Mouse (Mus musculus) kidney, postnatal 25 days (tissue): ENCODE data around the gene Auts2.

Source experiments
- DNase-seq, 2 experiments: peaks; one replicate each; pipeline ENCODE4 v3.0.0; 2021; ENCODE audit warnings: mixed read lengths in 2 of 2

The Auts2 gene

DNA sequence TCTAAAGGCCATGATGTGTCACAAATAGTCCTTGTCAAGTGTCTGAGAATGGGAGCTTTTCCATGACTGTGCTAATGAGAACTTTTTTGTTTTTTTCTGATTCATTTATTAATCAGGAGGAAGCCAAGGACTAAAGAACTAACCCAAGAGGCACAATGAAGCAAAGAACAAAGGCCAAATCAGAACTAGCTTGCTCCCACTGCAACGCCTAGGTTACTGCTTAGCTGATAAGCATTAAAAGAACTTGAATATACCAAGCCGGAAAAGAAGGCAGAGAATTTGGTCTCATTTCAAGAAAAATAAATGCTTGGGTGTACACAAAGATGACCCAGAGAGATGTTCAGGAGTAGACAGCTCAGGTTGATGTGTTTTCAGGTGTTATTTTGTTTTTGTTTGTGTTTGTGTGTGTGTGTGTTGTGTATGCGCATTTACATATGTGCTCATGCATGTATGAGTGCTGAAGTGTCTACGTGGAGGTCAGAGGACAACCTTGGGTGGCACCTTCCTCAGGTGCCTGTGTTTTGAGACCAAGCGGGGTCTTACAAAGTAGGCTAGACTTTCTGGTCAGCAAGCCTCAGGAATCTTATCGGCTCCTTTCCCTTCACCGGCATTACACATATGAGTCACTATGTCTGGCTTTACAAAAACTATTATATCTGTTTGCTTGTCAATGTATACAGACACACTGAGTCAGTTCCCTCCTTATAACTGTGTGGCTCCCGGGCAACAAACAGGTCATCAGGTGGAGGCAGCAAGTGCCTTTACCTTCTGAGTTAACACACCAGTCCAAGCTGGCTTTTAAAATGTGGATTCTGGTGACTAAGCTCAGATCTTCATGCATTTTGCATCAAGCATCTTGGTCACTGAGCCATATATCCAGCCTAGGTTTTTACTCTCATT, 716.5 kb downstream of the Auts2 start:
- DNase-seq = no peak

DNA sequence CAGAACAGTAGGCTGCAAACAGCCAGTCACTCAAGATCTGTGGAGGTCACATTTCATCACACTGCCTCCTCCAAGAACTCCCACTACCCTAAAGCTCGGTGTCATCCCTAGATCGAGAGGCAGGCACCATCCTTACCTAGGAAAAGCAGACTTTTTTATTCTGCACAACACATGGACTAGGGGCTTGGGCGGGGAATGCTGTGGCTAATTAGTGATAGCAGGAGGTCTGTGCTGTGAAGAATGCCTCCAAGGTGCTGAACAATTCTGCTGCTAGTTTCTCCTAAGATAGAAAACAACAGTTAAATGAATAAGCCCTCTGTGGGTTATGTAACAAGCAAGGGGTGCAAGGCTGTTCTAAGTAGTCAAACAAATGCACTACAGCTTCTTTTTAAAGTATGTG, 717.7 kb downstream of the Auts2 start:
- no peak for DNase-seq

GRCm38 (mm10) chr5:131824197-131824991, 718.8 kb downstream of the Auts2 start:
- DNase-seq = no peak

DNA sequence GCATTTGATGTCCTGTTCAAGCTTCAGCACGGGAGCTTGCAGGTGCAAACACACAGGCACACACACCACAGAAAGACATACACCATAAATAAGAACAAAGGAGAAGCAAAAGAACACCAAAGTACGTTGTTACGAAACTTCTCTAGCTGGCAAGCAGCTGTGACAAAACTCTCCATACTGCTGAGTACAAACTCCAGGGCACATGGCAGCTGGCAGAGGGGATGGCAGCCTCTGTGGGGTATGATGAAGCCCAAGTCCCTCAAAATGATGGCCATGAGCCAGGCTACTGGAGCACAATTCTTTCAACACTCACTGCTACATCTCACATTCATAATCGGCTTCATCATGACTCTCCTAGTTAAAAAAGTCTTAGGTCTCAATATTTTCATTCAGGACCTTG, 721.7 kb downstream of the Auts2 start:
- DNase-seq = peak in 1 of 2 experiments; percentile 38

- no peak for DNase-seq
These were observed 723.9 kb downstream of the Auts2 start for GRCm38 (mm10) chr5:131819251-131819691.

DNA sequence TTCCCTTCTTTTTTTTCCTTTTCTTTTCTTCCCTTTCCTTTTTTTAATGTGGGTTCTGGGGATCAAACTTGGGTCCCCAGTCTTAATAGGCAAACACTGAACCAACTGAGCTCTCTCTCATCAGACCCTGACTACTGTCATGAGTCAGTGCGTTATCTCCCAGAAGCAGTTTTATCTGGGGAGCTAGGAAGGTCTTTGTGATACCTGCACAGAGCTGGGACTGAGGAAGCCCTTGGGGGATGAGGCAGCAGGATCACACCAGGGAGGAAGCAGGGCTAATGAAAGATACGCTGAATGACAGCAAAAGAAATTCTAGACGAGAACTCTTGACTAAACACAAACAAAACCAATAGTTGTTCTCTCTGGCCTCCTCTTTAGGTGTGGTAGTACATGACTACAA, 727.6 kb downstream of the Auts2 start:
- no peak for DNase-seq

DNA sequence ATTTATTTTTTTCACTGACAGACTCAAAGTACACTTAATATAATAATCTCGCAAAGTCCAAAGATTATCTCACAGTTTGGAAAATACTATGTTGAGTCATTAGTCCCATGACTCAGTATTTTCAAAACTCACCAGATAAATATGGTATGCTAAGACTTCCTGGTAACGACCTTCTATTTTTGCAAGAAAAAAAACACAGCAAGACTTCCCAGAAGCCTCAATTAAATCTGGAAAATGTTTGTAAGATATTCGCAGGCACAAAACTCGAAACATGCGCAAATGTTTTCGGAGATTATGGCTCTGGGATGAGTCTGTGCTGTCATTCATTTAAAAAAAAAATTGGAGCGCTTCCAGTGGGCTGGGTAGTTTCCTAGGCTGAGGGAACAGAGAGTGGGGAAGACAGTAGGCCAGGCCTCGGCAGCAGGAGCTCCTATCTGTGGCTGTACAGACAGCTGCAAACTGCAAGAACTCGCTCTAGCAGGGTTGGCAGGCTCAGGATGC, 728.6 kb downstream of the Auts2 start:
- no peak for DNase-seq

GRCm38 (mm10) chr5:131813952-131814502, 729.1 kb downstream of the Auts2 start:
- DNase-seq = no peak

DNA sequence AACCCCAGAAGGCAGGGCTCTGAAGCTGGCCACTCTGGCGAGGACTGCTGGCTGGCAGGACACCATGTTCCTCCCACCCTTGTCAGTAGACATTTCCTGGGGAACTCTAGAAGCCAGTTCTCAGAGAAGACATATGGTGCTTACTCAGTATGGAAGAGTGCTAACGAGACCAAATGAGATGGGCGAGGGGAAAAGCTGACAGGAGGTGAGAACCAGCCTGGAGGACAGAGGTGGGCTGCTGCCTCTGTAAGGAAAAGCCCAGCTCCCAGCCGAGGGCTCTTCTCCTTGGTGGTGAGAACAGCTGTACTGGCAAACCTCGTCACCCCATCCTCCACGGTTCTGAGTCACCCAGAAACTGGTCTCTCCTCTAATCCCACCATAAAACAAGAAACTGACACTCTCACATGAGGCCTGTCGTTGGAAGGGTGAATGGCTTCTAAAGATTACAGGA, 729.8 kb downstream of the Auts2 start:
- no peak for DNase-seq

GRCm38 (mm10) chr5:131812483-131813063, 730.6 kb downstream of the Auts2 start:
- no peak for DNase-seq

GRCm38 (mm10) chr5:131806350-131806749, 736.8 kb downstream of the Auts2 start:
- DNase-seq = no peak

DNA sequence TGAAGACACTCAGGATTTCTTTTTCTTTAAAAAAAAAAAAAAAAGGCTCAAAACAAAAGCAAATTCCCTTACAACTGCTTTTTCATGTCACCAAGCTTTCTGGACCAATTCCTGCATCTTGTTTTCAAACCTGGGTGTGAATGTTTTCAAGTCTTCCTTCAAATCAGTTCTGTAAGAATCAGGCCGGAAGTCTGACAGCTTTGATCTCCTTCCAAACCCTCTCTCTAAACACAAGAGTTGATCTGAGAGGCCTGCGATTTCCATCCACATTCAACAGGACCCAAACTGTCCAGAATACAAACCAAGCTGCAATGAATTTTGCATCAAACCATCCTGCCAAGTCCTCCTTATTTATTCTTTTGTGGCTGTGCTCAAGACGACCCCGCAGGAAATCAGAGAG, 737.9 kb downstream of the Auts2 start:
- DNase-seq = no peak

DNA sequence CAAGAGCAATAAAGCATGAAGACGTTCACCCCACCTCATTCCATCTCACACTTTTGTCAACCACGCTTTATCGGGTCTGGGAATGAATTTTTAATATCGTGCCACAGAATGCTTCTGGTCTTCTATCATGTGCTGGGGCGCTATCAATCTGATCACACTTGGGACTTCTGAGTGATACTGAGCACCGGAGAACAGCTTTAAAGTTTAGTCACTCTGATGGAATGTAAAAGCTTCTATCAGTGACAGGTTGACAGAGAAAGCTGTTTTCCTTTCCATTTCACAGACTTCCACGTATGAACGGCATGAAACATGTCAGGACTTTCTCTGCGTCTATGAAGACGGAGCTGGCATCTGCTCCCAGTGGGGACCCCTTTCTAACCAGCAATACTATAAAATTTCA, 739.5 kb downstream of the Auts2 start:
- DNase-seq = no peak

DNA sequence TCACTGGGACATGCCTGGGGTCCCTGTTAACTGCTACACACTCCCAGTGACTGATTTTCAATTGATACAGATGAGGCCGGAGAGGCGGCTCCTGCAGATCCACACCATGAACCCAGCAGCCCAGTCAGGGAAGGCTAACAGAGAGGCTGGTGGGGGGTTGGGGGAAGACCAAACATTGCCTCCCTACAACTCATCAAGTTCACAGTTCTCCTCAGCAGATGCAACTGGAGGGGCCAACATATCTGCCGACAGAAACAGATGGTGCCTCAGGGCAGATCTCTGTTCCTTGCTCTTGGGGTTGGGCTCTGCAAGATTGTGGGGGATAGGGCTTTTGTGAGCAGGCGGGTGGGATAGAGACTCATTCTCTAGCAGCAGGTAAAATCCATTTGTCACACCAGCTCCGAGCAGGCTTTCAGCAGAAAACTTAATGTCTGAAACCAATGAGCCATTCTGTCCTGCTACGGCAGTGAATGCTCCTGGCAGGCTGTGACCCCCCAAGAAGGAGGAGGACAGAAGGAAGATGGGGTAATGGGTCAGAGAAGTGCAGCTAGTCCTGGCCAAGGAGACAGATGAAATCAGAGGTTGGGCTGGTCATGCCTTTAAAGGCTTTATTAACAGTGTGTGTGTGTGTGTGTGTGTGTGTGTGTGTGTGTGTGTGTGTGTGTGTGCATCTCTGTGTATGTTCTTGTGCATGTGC, 740.7 kb downstream of the Auts2 start:
- DNase-seq = no peak

DNA sequence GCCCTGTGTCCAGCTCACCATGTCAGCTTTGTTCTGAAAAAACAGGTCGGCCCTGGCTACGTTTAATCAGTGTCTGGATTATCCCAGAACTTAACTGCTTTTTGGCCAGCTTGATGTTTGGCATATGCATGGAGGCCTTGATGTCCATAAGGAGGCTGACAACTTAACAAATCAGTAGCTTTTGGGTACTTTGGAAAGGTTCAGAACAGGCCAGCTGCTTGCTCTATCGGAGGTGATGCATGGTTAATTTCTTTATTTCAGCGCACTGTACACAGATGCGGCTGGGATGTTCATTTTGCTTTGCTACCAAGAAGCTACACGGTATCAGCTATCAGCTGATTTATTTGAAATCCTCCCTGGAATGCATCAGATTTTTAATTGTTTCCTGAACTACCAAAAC, 741.2 kb downstream of the Auts2 start:
- no peak for DNase-seq

DNA sequence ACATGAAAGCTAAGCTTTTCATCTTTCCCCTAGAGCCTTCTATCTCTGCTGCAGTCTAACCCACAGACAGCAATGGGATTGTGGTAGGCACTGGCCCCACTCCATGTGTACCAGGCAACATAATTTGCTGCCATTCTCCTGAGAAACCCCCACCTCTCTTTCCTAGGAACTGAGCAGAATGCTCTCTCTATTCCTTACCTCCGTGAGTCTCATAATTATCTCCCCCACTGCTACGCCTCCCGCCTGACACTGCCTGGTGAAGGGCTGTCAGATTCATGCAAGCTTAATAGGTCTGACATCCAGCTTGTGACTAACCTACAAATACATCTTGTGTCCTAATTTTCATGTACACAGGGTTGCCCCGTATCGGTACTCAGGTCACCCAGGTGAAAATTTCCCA, 744.8 kb downstream of the Auts2 start:
- DNase-seq = no peak

GRCm38 (mm10) chr5:131797044-131797443, 746.1 kb downstream of the Auts2 start:
- DNase-seq = no peak

DNA sequence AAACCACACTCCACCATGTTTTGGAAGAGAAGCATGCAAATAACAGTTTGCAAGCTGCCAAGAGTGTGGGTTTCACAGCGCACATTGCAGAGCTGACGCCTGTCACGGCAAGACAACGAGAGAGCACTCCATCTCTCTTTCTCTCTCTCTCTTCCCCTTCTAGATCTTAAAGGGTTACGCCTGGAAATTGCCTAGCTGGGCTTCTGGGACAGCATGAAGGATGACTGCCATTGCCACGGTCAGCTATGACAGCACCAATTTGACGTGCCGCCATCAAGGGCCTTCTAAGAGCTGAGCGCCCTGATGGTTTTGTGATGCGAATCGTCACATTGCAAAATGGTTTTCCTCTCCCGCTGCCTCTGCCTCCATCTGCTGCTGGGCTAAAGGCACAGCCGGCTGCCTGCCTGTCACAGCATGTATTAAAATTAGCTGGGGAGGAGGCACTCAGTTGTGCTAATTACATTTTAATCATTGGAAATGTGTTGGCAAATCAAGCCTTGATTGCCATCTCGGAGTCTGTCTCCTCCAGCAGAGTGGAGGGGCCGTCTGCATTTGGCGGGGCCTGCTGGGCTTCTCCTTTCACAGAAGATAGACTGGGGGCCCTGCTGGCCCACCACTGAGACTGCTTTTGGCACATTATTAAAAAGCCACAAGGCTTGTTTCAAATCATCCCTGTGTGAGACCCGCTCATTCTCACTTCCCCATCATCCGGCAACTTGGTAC, 748.6 kb downstream of the Auts2 start:
- no peak for DNase-seq

DNA sequence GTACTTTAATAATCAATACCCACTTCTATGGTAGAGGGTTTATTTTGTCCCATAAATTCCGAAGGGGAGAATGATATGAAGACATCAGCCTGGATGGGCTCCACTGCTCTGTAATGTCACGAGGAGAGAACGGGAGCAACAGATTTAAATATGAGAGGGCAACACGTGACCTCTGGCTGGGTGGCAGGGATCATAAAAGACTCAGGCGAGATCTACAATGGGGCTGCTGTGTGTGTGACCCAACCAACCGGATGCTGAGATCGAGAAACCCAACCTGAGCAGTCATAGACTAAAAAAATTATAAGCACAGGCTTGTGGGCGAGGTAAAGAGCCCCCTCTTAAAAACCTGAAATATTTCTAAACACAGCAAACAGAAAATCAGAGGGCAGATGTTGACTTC, 753.5 kb downstream of the Auts2 start:
- DNase-seq = no peak

DNA sequence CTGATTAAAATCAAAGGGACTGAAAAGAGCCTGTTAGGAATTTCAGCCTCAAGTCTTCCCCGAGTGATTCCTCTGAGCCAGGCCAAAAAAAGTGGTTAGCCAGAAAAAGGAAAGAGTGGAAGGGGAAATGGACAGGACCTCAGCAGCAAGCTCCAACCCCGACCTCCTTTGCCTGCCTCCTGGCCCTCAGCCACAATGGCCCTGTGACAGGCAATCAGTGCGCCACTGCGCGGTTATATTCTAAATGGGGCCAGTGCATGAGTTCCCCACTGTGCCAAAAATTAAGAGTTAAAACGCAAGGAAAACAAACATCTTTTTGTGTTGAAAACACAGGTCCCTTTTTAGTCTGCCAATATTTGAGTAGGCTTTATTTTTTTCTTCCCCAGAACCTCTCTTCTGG, 755.1 kb downstream of the Auts2 start:
- DNase-seq = peak in 1 of 2 experiments; percentile 8

GRCm38 (mm10) chr5:131783241-131783640, 759.9 kb downstream of the Auts2 start:
- no peak for DNase-seq

DNA sequence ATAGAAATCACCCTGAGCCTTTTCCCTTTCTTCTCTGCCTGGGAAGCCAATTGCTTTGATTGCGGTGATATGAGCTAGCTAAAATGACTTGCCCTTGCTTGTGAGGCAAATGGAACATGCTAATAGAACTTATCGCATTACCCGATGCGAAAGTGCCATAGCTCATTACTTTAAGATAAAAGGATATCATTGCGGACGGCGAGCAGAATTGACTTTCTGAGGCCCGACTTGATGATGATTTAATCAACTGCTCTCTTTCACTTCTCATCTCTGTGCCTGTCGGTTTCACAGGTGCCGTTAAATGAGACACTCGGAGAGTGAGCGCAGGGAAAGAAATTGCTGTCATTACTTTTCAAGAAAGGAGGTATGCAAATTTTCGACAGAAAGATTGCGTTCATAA, 762.1 kb downstream of the Auts2 start:
- DNase-seq = no peak
